In the genomic region with DNA sequence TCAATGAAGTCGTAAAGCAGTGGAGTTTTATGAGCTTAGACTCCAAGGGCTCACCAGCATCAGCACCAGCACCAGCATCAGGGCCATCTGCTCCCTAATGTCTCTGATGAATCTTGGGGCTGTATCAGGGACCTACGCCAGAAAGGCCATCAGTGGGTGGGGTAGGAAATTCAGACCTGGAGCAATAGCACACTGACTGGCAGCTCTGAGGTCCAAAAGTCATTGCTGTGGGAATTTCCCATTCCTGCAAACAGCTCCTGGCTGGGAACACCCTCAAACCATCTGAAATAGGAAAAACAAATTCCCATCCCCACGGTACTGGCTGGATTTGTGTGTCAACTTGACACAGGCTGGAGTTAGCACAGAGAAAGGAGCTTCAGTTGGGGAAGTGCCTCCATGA, we compare ENCODE assay signal across 21 mouse cellular contexts. TPM values are rescaled to one million over a fixed set of nuclear protein-coding genes. Genes with fewer than 3 reads are reported as not detected.
DNase-seq lines count a peak whose midpoint lies in the region; ATAC-seq lines count a peak whose summit lies in the region.
"Had no signal": no experiment of that assay in that cellular context is flagged by ENCODE, and none has a peak within 500 bp of the region (broad histone marks: within the 10 kb centered on the region; RNA-seq: fewer than 3 reads in every experiment).

No protein-coding gene starts in this region.

- no peak overlapping the region for H3K9ac ChIP-seq in heart, embryonic 11.5 days (ENCODE audit: low read depth, low read length)
- H3K9ac ChIP-seq in liver, embryonic 16.5 days (ENCODE audit: low read depth, low read length), result no peak overlapping the region
- H3K9ac ChIP-seq in hindbrain, embryonic 14.5 days, result no peak overlapping the region
- H3K9ac ChIP-seq: heart, embryonic 13.5 days had no signal

- H3K9me3 ChIP-seq in heart, embryonic 11.5 days (replicated peaks; ENCODE audit: control insufficient read depth, low read length), result no peaks in the 10 kb centered on the region
- no peaks in the 10 kb centered on the region for H3K9me3 ChIP-seq in liver, embryonic 16.5 days (replicated peaks; ENCODE audit: control insufficient read depth, low read length)
- no peaks in the 10 kb centered on the region for H3K9me3 ChIP-seq in hindbrain, embryonic 14.5 days (ENCODE audit: control insufficient read depth, low read length)
- H3K9me3 ChIP-seq: embryonic facial prominence, embryonic 10.5 days; forebrain, embryonic 10.5 days; heart, embryonic 13.5 days had no signal

- no peak overlapping the region for H3K27ac ChIP-seq in heart, embryonic 11.5 days (ENCODE audit: low read depth, low read length)
- no peak overlapping the region for H3K27ac ChIP-seq in liver, embryonic 16.5 days (ENCODE audit: low read length)
- H3K27ac ChIP-seq in hindbrain, embryonic 14.5 days, result no peak overlapping the region
- H3K27ac ChIP-seq: embryonic facial prominence, embryonic 10.5 days; forebrain, embryonic 10.5 days; heart, embryonic 13.5 days had no signal

- H3K4me2 ChIP-seq in heart, embryonic 11.5 days, result no peak overlapping the region
- no peak overlapping the region for H3K4me2 ChIP-seq in liver, embryonic 16.5 days (ENCODE audit: low read depth, low read length)
- no peak overlapping the region for H3K4me2 ChIP-seq in hindbrain, embryonic 14.5 days (replicated peaks)
- H3K4me2 ChIP-seq: heart, embryonic 13.5 days had no signal

- no peak overlapping the region for H3K4me3 ChIP-seq in heart, embryonic 11.5 days (ENCODE audit: low read depth, low read length)
- H3K4me3 ChIP-seq in liver, embryonic 16.5 days (ENCODE audit: low read depth, low read length), result no peak overlapping the region
- H3K4me3 ChIP-seq in hindbrain, embryonic 14.5 days (replicated peaks; ENCODE audit: low read length), result no peak overlapping the region
- H3K4me3 ChIP-seq: embryonic facial prominence, embryonic 10.5 days; forebrain, embryonic 10.5 days; heart, embryonic 13.5 days had no signal

- no peaks in the 10 kb centered on the region for H3K27me3 ChIP-seq in heart, embryonic 11.5 days (ENCODE audit: control insufficient read depth, insufficient read depth, low read length)
- H3K27me3 ChIP-seq in liver, embryonic 16.5 days (ENCODE audit: control insufficient read depth, insufficient read depth, low read depth, low read length), result no peaks in the 10 kb centered on the region
- no peaks in the 10 kb centered on the region for H3K27me3 ChIP-seq in hindbrain, embryonic 14.5 days (ENCODE audit: control insufficient read depth, insufficient read depth, low read length)
- H3K27me3 ChIP-seq: heart, embryonic 13.5 days had no signal

- DNase-seq in heart, adult 11 months, result peak; percentile 88
- peak; percentile 58 for DNase-seq in fibroblast of lung, adult 2 months (ENCODE audit: low read depth)
- peak; percentile 46 for DNase-seq in large intestine, adult 2 months (ENCODE audit: low read depth, low spot score)
- DNase-seq in hindbrain, embryonic 14.5 days (ENCODE audit: low spot score), result no peak
- DNase-seq in cerebellum, adult 9-10 months, result no peak
- DNase-seq: adrenal gland, adult 2 months; adrenal gland, postnatal 25 days; cerebellum, adult 18-20 months; cerebellum, postnatal 10 days; heart, postnatal 36 days had no signal

- no peaks in the 10 kb centered on the region for H3K36me3 ChIP-seq in heart, embryonic 11.5 days (ENCODE audit: control insufficient read depth, insufficient read depth, low read length)
- H3K36me3 ChIP-seq in liver, embryonic 16.5 days (ENCODE audit: control insufficient read depth, insufficient read depth), result no peaks in the 10 kb centered on the region
- H3K36me3 ChIP-seq in hindbrain, embryonic 14.5 days (replicated peaks; ENCODE audit: control insufficient read depth, insufficient read depth), result no peaks in the 10 kb centered on the region
- H3K36me3 ChIP-seq: embryonic facial prominence, embryonic 10.5 days; forebrain, embryonic 10.5 days; heart, embryonic 13.5 days had no signal

- peaks cover 9% of the 10 kb centered on the region for H3K4me1 ChIP-seq in heart, embryonic 11.5 days (ENCODE audit: control insufficient read depth, insufficient read depth, low read length)
- H3K4me1 ChIP-seq in liver, embryonic 16.5 days (ENCODE audit: control insufficient read depth, low read depth, low read length), result peaks cover 4% of the 10 kb centered on the region; the same call in 1 of the 2 replicates
- H3K4me1 ChIP-seq in hindbrain, embryonic 14.5 days (replicated peaks; ENCODE audit: control insufficient read depth, insufficient read depth, low read length), result no peaks in the 10 kb centered on the region

- ATAC-seq in heart, embryonic 11.5 days (replicated peaks; ENCODE audit: insufficient number of reproducible peaks, low FRiP score, low TSS enrichment), result no peak
- ATAC-seq in liver, embryonic 16.5 days (ENCODE audit: low read depth), result peak; percentile 14; the same call in 1 of the 2 replicates
- no peak for ATAC-seq in hindbrain, embryonic 14.5 days (ENCODE audit: low FRiP score)
- ATAC-seq: forebrain, embryonic 14.5 days; hindbrain, embryonic 16.5 days; inflammation-experienced regulatory T-cells, adult 6 months had no signal

- 69% methylated on average over 3 of the region's 3 CpGs for WGBS in heart, embryonic 11.5 days (ENCODE audit: insufficient replicate concordance)
- WGBS in large intestine, adult 2 months, result 25% methylated on average over 3 of the region's 3 CpGs
- 58% methylated on average over 3 of the region's 3 CpGs for WGBS in liver, embryonic 16.5 days (ENCODE audit: insufficient replicate concordance)
- 87% methylated on average over 3 of the region's 3 CpGs for WGBS in hindbrain, embryonic 14.5 days

RNA-seq across cellular contexts. Expression of gene Lbp, which starts 3.5 kb away (rescaled TPM):
- 9.2 and 10.1 TPM in 2 replicates for polyA plus RNA-seq in heart, embryonic 11.5 days (2014; fragmentation: Nextera tagmentation; extraction: Ambion mirVana)
- polyA plus RNA-seq in large intestine, adult 2 months (2012; rRNA removed), result 11.4 and 11.8 TPM in 2 replicates
- polyA plus RNA-seq in liver, embryonic 16.5 days (2015; fragmentation: Nextera tagmentation; extraction: Ambion mirVana), result 61.5 and 69.9 TPM in 2 replicates
- polyA plus RNA-seq in hindbrain, embryonic 14.5 days (2014; fragmentation: Nextera tagmentation; extraction: Ambion mirVana), result 5.0 TPM in 2 replicates

RNA-seq across cellular contexts. Expression of gene Bpi, which starts 44.9 kb away (rescaled TPM):
- not detected in 2 replicates for polyA plus RNA-seq in heart, embryonic 11.5 days (2014; fragmentation: Nextera tagmentation; extraction: Ambion mirVana)
- polyA plus RNA-seq in large intestine, adult 2 months (2012; rRNA removed), result not detected in 2 replicates
- not detected in 2 replicates for polyA plus RNA-seq in liver, embryonic 16.5 days (2015; fragmentation: Nextera tagmentation; extraction: Ambion mirVana)
- not detected in 2 replicates for polyA plus RNA-seq in hindbrain, embryonic 14.5 days (2014; fragmentation: Nextera tagmentation; extraction: Ambion mirVana)
- polyA plus RNA-seq: adrenal gland, adult 2 months; embryonic facial prominence, embryonic 10.5 days; embryonic facial prominence, embryonic 14.5 days; forebrain, embryonic 10.5 days; forebrain, embryonic 14.5 days; heart, embryonic 13.5 days; heart, postnatal 0 days; hindbrain, embryonic 11.5 days; hindbrain, embryonic 16.5 days; inflammation-experienced regulatory T-cells, adult 6 months had no signal

Comparison
In these comparisons a context has a peak if more than half of its experiments do, and no peak if none do; other contexts are left out.
1. DNase-seq: peak in heart, adult 11 months (single experiment), fibroblast of lung, adult 2 months (single experiment) and large intestine, adult 2 months (single experiment); none in hindbrain, embryonic 14.5 days (single experiment) and cerebellum, adult 9-10 months (single experiment).